In genomic region chr1:149546076-149546475, GRCm38 (mm10) we compare ENCODE assay signal across 24 mouse cellular contexts.
DNase-seq lines count a peak whose midpoint lies in the region; ATAC-seq lines count a peak whose summit lies in the region.
"Had no signal": no experiment of that assay in that cellular context is flagged by ENCODE, and none has a peak within 500 bp of the region (broad histone marks: within the 10 kb centered on the region; RNA-seq: fewer than 3 reads in every experiment).

No protein-coding gene starts in this region.

- H3K4me2 ChIP-seq in forebrain, embryonic 11.5 days (ENCODE audit: low read depth, low read length, severe bottlenecking): no peak overlapping the region
- no peak overlapping the region for H3K4me2 ChIP-seq in midbrain, embryonic 12.5 days (replicated peaks)
- no peak overlapping the region for H3K4me2 ChIP-seq in forebrain, embryonic 16.5 days (ENCODE audit: low read length)
- H3K4me2 ChIP-seq: embryonic facial prominence, embryonic 15.5 days; heart, embryonic 11.5 days; heart, embryonic 15.5 days; hindbrain, embryonic 15.5 days had no signal

- H3K9me3 ChIP-seq in forebrain, embryonic 11.5 days (ENCODE audit: control insufficient read depth, low read length): no peaks in the 10 kb centered on the region
- no peaks in the 10 kb centered on the region for H3K9me3 ChIP-seq in forebrain, embryonic 10.5 days
- H3K9me3 ChIP-seq in midbrain, embryonic 12.5 days: no peaks in the 10 kb centered on the region
- no peaks in the 10 kb centered on the region for H3K9me3 ChIP-seq in midbrain, embryonic 10.5 days (replicated peaks)
- no peaks in the 10 kb centered on the region for H3K9me3 ChIP-seq in forebrain, embryonic 16.5 days (ENCODE audit: control insufficient read depth, low read length)
- H3K9me3 ChIP-seq: embryonic facial prominence, embryonic 15.5 days; heart, embryonic 15.5 days; hindbrain, embryonic 10.5 days; hindbrain, embryonic 15.5 days had no signal

- no peak overlapping the region for H3K4me3 ChIP-seq in forebrain, embryonic 11.5 days (ENCODE audit: low read depth, low read length)
- no peak overlapping the region for H3K4me3 ChIP-seq in forebrain, embryonic 10.5 days
- H3K4me3 ChIP-seq in midbrain, embryonic 12.5 days: no peak overlapping the region
- H3K4me3 ChIP-seq in midbrain, embryonic 10.5 days: no peak overlapping the region
- no peak overlapping the region for H3K4me3 ChIP-seq in forebrain, embryonic 16.5 days (replicated peaks; ENCODE audit: low read length)
- H3K4me3 ChIP-seq: embryonic facial prominence, embryonic 15.5 days; erythroblast, embryonic 14.5 days; heart, adult 2 months; heart, embryonic 15.5 days; hindbrain, embryonic 10.5 days; hindbrain, embryonic 15.5 days had no signal

- H3K36me3 ChIP-seq in forebrain, embryonic 11.5 days (ENCODE audit: control insufficient read depth, insufficient read depth, low read length): no peaks in the 10 kb centered on the region
- no peaks in the 10 kb centered on the region for H3K36me3 ChIP-seq in forebrain, embryonic 10.5 days (replicated peaks)
- no peaks in the 10 kb centered on the region for H3K36me3 ChIP-seq in midbrain, embryonic 12.5 days
- no peaks in the 10 kb centered on the region for H3K36me3 ChIP-seq in midbrain, embryonic 10.5 days
- H3K36me3 ChIP-seq in forebrain, embryonic 16.5 days (ENCODE audit: control insufficient read depth, insufficient read depth): no peaks in the 10 kb centered on the region
- H3K36me3 ChIP-seq: embryonic facial prominence, embryonic 15.5 days; heart, embryonic 15.5 days; hindbrain, embryonic 10.5 days; hindbrain, embryonic 15.5 days had no signal

- ATAC-seq in forebrain, embryonic 11.5 days (replicated peaks; ENCODE audit: low FRiP score): peak; percentile 62
- ATAC-seq in midbrain, embryonic 12.5 days (ENCODE audit: low FRiP score, low read depth): peak; percentile 23; the same call in 1 of the 2 replicates
- peak; percentile 81 for ATAC-seq in forebrain, embryonic 16.5 days
- ATAC-seq: activated CD4-positive, CD25-positive, alpha-beta regulatory T cell, adult 4 months; inflammation-experienced regulatory T-cells, adult 6 months; intestine, postnatal 0 days had no signal

- no peaks in the 10 kb centered on the region for H3K27me3 ChIP-seq in forebrain, embryonic 11.5 days (ENCODE audit: control insufficient read depth, insufficient read depth, low read length)
- H3K27me3 ChIP-seq in forebrain, embryonic 10.5 days (ENCODE audit: poor library complexity, severe bottlenecking): no peaks in the 10 kb centered on the region
- no peaks in the 10 kb centered on the region for H3K27me3 ChIP-seq in midbrain, embryonic 12.5 days
- no peaks in the 10 kb centered on the region for H3K27me3 ChIP-seq in midbrain, embryonic 10.5 days (ENCODE audit: low read depth, poor library complexity, severe bottlenecking)
- no peaks in the 10 kb centered on the region for H3K27me3 ChIP-seq in forebrain, embryonic 16.5 days (replicated peaks; ENCODE audit: control insufficient read depth, insufficient read depth, low read length)
- H3K27me3 ChIP-seq: embryonic facial prominence, embryonic 15.5 days; heart, embryonic 15.5 days; hindbrain, embryonic 15.5 days had no signal

- no peak for DNase-seq in forebrain, embryonic 11.5 days (ENCODE audit: low spot score)
- no peak for DNase-seq in forebrain, embryonic 10.5 days (ENCODE audit: extremely low spot score, low spot score)
- no peak for DNase-seq in midbrain, embryonic 10.5 days (ENCODE audit: low spot score)
- peak; percentile 69 for DNase-seq in brain, adult 2 months (ENCODE audit: low read depth, low spot score)
- no peak for DNase-seq in adrenal gland, adult 2 months
- no peak for DNase-seq in embryo, embryonic 11 days
- DNase-seq: adrenal gland, postnatal 25 days; cerebellum, adult 11 months; cerebellum, adult 8-10 months; cerebellum, postnatal 25 days; heart, adult 2 months; heart, postnatal 14 days; kidney, adult 8-10 months had no signal

- 65% methylated on average over 3 of the region's 3 CpGs for WGBS in forebrain, embryonic 11.5 days
- 78% methylated on average over 3 of the region's 3 CpGs for WGBS in forebrain, embryonic 10.5 days
- 75% methylated on average over 3 of the region's 3 CpGs for WGBS in midbrain, embryonic 12.5 days
- WGBS in midbrain, embryonic 10.5 days: 85% methylated on average over 3 of the region's 3 CpGs
- WGBS in forebrain, embryonic 16.5 days: 19% methylated on average over 3 of the region's 3 CpGs

- no peak overlapping the region for H3K27ac ChIP-seq in forebrain, embryonic 11.5 days (ENCODE audit: low read depth, low read length)
- no peak overlapping the region for H3K27ac ChIP-seq in forebrain, embryonic 10.5 days
- H3K27ac ChIP-seq in midbrain, embryonic 12.5 days (replicated peaks): no peak overlapping the region
- no peak overlapping the region for H3K27ac ChIP-seq in midbrain, embryonic 10.5 days (replicated peaks)
- H3K27ac ChIP-seq in forebrain, embryonic 16.5 days (ENCODE audit: low read length): no peak overlapping the region
- H3K27ac ChIP-seq: embryonic facial prominence, embryonic 15.5 days; heart, adult 2 months; heart, embryonic 15.5 days; hindbrain, embryonic 10.5 days; hindbrain, embryonic 15.5 days had no signal

- H3K9ac ChIP-seq in forebrain, embryonic 11.5 days (ENCODE audit: low read length): no peak overlapping the region
- no peak overlapping the region for H3K9ac ChIP-seq in midbrain, embryonic 12.5 days (replicated peaks)
- H3K9ac ChIP-seq in forebrain, embryonic 16.5 days (replicated peaks; ENCODE audit: low read depth, low read length): no peak overlapping the region
- H3K9ac ChIP-seq: embryonic facial prominence, embryonic 15.5 days; heart, embryonic 15.5 days; hindbrain, embryonic 15.5 days had no signal

- no peaks in the 10 kb centered on the region for H3K4me1 ChIP-seq in forebrain, embryonic 11.5 days (replicated peaks; ENCODE audit: control insufficient read depth, insufficient read depth, low read length)
- no peaks in the 10 kb centered on the region for H3K4me1 ChIP-seq in forebrain, embryonic 10.5 days
- no peaks in the 10 kb centered on the region for H3K4me1 ChIP-seq in midbrain, embryonic 12.5 days
- H3K4me1 ChIP-seq in midbrain, embryonic 10.5 days: no peaks in the 10 kb centered on the region
- H3K4me1 ChIP-seq in forebrain, embryonic 16.5 days (replicated peaks; ENCODE audit: control insufficient read depth, insufficient read depth, low read length): no peaks in the 10 kb centered on the region
- H3K4me1 ChIP-seq: embryonic facial prominence, embryonic 15.5 days; heart, embryonic 15.5 days; hindbrain, embryonic 10.5 days; hindbrain, embryonic 15.5 days had no signal

Comparison
In these comparisons a context has a peak if more than half of its experiments do, and no peak if none do; other contexts are left out.
1. ATAC-seq: peak in every context shown above with its lines; median percentile 81 in forebrain, embryonic 16.5 days; 62 in forebrain, embryonic 11.5 days; 23 in midbrain, embryonic 12.5 days.